Mouse (Mus musculus) lung, embryonic 16.5 days (tissue): Measurements from ENCODE around the gene Grb2. TPM values are rescaled to one million over a fixed set of nuclear protein-coding genes. Genes with fewer than 3 reads are reported as not detected.

Source experiments
- ATAC-seq: fragments of 200-750 bp; cut with Nextera tagmentation; 2 replicates; pipeline ENCODE4 v1.8.0; 2017; ENCODE audit warnings: low read depth, mild to moderate bottlenecking, moderate library complexity
- H3K27ac ChIP-seq: fragments of 300-500 bp; sonication (generic); 2 replicates; pipeline ENCODE4 v1.5.1; 2014; ENCODE audit warnings: mild to moderate bottlenecking, control low read depth, low read length
- H3K27me3 ChIP-seq: fragments of 300-500 bp; sonication (generic); 2 replicates; pipeline ENCODE4 v1.6.1; 2014; ENCODE audit warnings: low read depth, low read length, mixed read lengths; ENCODE audit not compliant: control insufficient read depth, insufficient read depth
- H3K36me3 ChIP-seq: fragments of 300-500 bp; sonication (generic); 2 replicates; pipeline ENCODE4 v1.6.1; 2014; ENCODE audit warnings: low read length; ENCODE audit not compliant: control insufficient read depth, insufficient read depth
- H3K4me1 ChIP-seq: fragments of 300-500 bp; sonication (generic); replicated peaks from 2 replicates; pipeline ENCODE4 v1.6.1; 2014; ENCODE audit warnings: low read length, mixed read lengths; ENCODE audit not compliant: control insufficient read depth, insufficient read depth
- H3K4me2 ChIP-seq: fragments of 300-500 bp; sonication (generic); 2 replicates; pipeline ENCODE4 v1.6.1; 2014; ENCODE audit warnings: low read depth, low read length, control low read depth
- H3K4me3 ChIP-seq: fragments of 300-500 bp; sonication (generic); 2 replicates; pipeline ENCODE4 v1.5.1; 2014; ENCODE audit warnings: mild to moderate bottlenecking, low read length, control low read depth
- H3K9ac ChIP-seq: fragments of 300-500 bp; sonication (generic); 2 replicates; pipeline ENCODE4 v1.6.1; 2014; ENCODE audit warnings: low read length, control low read depth
- H3K9me3 ChIP-seq: fragments of 300-500 bp; sonication (generic); 2 replicates; pipeline ENCODE4 v1.6.1; 2016; ENCODE audit warnings: low read length; ENCODE audit not compliant: control insufficient read depth
- WGBS: fragments of 180-500 bp; shearing (Covaris S2); extraction: QIAGEN DNeasy Blood & Tissue Kit; methylation state at CpG from one replicate; pipeline ENCODE4 v1.1.7; 2014; 5-methylcytosine and 5-hydroxymethylcytosine counted together
- polyA plus RNA-seq: library from polyadenylated mRNA; unstranded; fragments of >200 nt; fragmentation: Nextera tagmentation; extraction: Ambion mirVana; gene quantifications from 2 replicates; pipeline ENCODE4 v1.2.1, GENCODE M21; 2015

Gene Grb2
- polyA plus RNA-seq, 1 experiment from 2014 or later: 82.7 TPM

DNA sequence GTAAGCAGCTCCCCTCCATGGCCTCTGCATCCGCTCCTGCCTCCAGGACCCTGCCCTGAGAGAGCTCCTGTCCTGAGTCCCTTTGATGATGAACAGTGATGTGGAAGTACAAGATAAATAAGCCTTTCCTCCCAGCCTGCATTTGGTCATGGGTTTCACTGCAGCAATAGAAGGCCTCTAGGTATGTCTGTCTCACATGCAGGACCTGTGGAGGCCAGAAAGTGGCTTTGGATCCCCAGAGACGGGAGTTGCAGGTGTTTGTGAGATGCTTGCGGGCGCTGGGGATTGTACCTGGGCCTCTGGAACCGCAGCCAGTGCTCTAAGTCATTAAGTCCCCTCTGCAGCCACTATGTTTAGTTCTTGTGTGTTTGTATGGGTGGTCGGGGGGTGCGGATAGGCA, 88.4 kb downstream of the Grb2 start:
- H3K4me1 ChIP-seq: no peaks in the 10 kb centered on the region
- H3K9me3 ChIP-seq: no peaks in the 10 kb centered on the region
- no peak overlapping the region for H3K9ac ChIP-seq
- no peak overlapping the region for H3K4me3 ChIP-seq
- ATAC-seq: no peak
- 89% methylated on average over 7 of the region's 7 CpGs for WGBS
- H3K36me3 ChIP-seq: peaks cover 9% of the 10 kb centered on the region; the same call in 1 of the 2 replicates
- no peak overlapping the region for H3K27ac ChIP-seq
- H3K27me3 ChIP-seq: no peaks in the 10 kb centered on the region
- no peak overlapping the region for H3K4me2 ChIP-seq

DNA sequence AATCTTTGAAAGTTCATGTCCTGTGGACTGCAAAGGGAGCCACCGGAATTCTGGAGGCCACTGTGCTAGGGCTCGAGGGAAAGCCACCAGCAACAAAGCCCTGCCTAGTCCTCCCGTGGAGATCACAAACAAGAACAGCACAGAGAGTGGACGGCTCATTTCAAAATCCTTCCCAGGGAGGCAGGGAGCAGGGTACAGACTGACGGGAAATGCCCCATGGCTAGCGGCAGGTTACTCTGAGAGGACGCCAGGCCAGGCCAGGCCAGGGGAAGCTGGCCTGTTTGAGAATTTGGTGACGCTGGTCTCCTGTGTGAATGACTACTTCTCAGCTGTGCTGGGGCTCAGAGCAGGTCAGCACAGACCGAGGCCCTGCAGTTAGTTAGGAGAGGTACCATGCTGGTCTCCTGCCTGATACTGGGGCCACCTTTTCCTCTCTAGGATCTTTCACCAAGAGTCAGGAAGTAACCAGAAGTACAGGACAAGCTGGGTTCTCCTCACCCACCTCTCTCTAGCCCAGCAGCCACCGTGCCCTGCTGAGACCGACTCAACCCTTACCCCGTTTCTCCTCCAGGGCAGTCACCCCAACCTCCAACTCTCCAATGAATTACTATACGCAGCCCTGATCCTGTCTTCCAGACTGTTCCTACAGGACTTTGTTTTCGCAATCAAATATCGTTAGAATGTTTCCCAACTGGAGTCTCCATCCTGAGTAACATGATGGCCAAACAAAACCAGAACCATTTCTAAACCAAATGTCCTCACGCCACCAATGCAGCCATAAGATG, 89.5 kb downstream of the Grb2 start:
- no peak for ATAC-seq
- peaks cover under 1% of the 10 kb centered on the region; the same call in 1 of the 2 replicates for H3K4me1 ChIP-seq
- H3K4me2 ChIP-seq: no peak overlapping the region
- H3K4me3 ChIP-seq: no peak overlapping the region
- H3K9ac ChIP-seq: 0 out of 2 replicates have a peak overlapping the region, but pooled peaks have one; percentile 20
- no peaks in the 10 kb centered on the region for H3K27me3 ChIP-seq
- H3K27ac ChIP-seq: no peak overlapping the region
- WGBS: 85% methylated on average over 16 of the region's 16 CpGs
- H3K36me3 ChIP-seq: peaks cover 11% of the 10 kb centered on the region; the same call in 1 of the 2 replicates
- no peaks in the 10 kb centered on the region for H3K9me3 ChIP-seq

DNA sequence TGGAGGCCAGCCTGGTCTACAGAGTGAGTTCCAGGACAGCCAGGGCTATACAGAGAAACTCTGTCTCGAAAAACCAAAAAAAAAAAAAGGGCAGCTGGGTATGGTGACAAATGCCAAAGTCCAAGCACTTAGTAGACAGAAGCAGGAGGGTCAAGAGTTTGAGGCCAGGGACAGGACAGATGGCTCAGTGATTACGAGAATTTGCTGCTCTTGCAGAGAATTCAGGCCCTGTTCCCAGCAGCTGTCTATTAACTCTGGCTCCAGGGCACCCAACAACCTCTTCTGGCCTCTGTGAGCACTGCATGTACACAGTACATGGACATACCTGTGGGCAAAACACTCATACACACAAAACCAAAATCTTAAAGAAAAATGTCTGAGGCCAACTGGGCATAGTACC, 90.4 kb downstream of the Grb2 start:
- H3K27me3 ChIP-seq: no peaks in the 10 kb centered on the region
- peaks cover 9% of the 10 kb centered on the region; the same call in 1 of the 2 replicates for H3K36me3 ChIP-seq
- no peaks in the 10 kb centered on the region for H3K9me3 ChIP-seq
- H3K9ac ChIP-seq: no peak overlapping the region
- no peak overlapping the region for H3K4me3 ChIP-seq
- peaks cover 7% of the 10 kb centered on the region for H3K4me1 ChIP-seq
- 69% methylated on average over 2 of the region's 2 CpGs for WGBS
- H3K27ac ChIP-seq: no peak overlapping the region
- no peak for ATAC-seq
- no peak overlapping the region for H3K4me2 ChIP-seq

DNA sequence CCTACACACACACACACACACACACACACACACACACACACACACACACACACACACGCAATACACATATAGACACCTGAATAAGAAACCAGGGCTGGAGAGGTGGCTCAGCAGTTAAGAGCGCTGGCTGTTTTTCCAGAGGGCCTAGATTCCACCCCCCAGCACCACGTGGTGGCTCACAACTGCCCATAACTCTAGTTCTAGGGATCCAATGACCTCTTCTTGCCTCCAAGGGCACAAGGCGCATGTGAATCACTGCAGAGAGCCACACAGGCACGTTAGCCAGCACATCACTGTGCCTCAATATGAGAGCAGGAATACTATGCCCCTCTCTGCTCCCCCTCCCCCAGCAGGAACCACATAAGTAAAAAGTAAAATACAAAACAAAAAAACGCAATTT, 91.5 kb downstream of the Grb2 start:
- Histone ChIP-seq H3K27ac (no peak overlapping the region), H3K27me3 (no peaks in the 10 kb centered on the region), H3K4me3 (no peak overlapping the region), H3K36me3 (peaks cover 9% of the 10 kb centered on the region; the same call in 1 of the 2 replicates), H3K4me1 (peaks cover 10% of the 10 kb centered on the region), H3K9me3 (no peaks in the 10 kb centered on the region), H3K4me2 (no peak overlapping the region), H3K9ac (no peak overlapping the region)
- WGBS: 80% methylated on average over 6 of the region's 6 CpGs
- no peak for ATAC-seq

DNA sequence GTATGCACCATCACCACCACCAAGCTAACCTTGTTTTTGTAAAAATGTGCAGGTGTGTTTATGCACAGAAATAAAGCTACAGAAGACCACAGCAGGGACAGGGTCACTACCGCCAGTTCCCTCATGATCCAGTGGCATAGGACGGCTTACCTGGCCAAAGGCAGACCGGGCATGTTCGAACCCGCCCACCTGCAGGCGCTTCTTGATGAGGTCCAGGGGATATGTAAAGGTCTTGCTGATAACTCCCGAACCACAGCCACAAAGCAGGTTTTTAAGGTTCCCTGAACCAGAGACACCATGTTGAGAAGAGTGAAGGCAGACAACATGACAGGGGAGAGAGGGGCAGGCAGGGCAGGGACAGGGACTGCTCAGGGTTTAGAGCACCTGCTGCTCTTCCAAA, 92.0 kb downstream of the Grb2 start:
- Histone ChIP-seq H3K4me2 (no peak overlapping the region), H3K27ac (no peak overlapping the region), H3K9ac (no peak overlapping the region), H3K4me3 (no peak overlapping the region), H3K27me3 (no peaks in the 10 kb centered on the region), H3K4me1 (peaks cover 14% of the 10 kb centered on the region), H3K9me3 (no peaks in the 10 kb centered on the region), H3K36me3 (peaks cover 9% of the 10 kb centered on the region; the same call in 1 of the 2 replicates)
- 88% methylated on average over 7 of the region's 7 CpGs for WGBS
- no peak for ATAC-seq

DNA sequence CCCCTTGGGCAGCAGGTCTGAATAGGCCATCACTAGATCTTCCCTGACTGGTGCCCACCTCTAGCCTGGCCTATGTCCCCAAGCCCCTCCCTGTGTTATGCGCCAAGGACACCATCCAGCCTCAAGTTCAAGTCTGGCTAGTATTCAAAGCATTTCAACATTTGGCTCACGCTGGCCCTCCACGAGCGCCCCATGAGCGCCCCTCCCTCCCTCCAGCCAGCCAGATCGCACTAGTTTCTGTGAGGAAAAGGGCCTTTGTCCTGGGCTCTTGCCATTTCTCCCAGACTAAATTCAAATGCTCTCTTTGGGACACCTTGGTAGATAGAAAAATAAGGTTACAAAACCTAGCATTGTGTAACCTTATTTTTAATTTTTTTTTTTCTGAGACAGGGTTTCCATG, 92.5 kb downstream of the Grb2 start:
- H3K9ac ChIP-seq: no peak overlapping the region
- ATAC-seq: no peak
- no peaks in the 10 kb centered on the region for H3K9me3 ChIP-seq
- peaks cover 14% of the 10 kb centered on the region for H3K4me1 ChIP-seq
- no peak overlapping the region for H3K27ac ChIP-seq
- no peaks in the 10 kb centered on the region for H3K27me3 ChIP-seq
- no peak overlapping the region for H3K4me3 ChIP-seq
- no peak overlapping the region for H3K4me2 ChIP-seq
- WGBS: 80% methylated on average over 6 of the region's 6 CpGs
- 0 out of 2 replicates have a peak, but pooled peaks cover 9% of the 10 kb centered on the region for H3K36me3 ChIP-seq

DNA sequence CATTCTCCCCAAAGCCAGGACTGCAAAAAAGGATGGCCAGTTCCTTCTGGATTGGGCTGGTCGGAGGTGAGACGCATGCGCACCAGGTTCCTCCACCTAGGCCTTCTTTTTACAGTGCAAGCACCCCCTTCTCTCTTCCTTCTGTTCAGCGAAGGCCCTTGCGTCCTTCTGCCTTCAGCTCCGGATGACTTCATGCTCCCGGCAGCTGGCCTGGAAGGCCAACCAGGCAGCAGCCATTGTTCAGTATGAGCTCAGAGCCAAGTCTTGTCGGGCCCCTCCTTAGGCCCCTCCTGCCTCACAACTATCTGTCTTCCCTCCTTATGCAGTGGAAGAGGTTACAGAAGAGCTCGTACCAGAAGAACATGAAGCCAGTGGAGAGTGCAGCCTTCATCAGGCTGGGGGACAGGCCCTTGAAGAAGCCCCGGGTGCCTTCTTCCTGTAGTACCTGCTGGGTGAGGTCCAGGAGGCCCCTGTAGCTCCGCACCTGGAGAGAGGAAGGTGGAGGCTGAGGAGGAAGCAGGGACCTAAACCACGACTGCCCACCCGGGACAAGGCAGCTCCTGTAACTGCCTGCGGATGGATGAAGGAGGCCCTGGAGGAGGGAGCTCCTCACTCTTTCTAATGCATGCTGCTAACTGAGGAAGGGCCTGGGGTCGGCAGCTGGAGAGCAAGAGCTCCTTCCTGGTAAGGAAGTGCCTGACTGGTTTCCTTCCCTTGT, 93.1 kb downstream of the Grb2 start:
- Histone ChIP-seq H3K4me3 (no peak overlapping the region), H3K9ac (peak overlapping the region; percentile 18; the same call in 1 of the 2 replicates), H3K4me2 (no peak overlapping the region), H3K9me3 (no peaks in the 10 kb centered on the region), H3K36me3 (0 out of 2 replicates have a peak, but pooled peaks cover 4% of the 10 kb centered on the region), H3K27ac (no peak overlapping the region; the same call in 1 of the 2 replicates), H3K27me3 (no peaks in the 10 kb centered on the region), H3K4me1 (peaks cover 14% of the 10 kb centered on the region)
- no peak for ATAC-seq
- 73% methylated on average over 15 of the region's 15 CpGs for WGBS

DNA sequence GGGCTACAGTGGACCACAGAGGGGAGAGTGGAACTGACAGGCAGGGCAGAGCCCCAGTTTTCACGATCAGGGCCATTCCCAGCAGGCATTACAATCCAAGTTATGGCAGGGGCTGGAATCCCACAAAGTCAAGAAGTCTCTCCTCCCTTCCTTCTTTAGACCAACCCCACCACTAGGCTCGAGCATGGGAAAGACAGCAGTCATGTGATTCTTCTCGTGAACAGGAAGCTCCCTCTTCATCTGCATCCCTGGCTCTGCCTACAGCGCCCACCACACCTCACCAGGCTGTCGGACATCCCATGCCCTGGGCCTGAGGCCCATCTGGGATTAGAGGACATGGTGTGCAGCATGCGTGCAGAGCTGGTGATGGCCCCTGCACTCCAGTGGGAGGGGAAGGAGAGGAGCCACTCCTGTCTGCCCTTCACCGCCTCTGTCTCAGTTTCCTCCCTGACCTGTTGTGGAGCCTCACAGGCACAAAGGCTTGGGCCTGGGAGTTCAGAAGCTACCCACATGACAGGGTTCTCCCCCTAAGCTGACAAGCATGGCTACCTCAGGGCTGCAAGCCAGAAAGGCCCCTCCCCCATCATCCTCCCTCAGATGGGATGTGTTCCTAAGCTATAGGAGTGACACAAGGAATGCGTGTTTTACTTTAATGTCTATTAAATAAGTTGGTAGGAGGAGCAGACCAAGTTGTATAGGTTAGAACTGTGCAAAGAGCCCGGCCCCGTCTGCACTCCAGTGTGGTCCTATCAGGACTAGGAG, 93.9 kb downstream of the Grb2 start:
- H3K36me3 ChIP-seq: 0 out of 2 replicates have a peak, but pooled peaks cover 3% of the 10 kb centered on the region
- H3K4me1 ChIP-seq: peaks cover 14% of the 10 kb centered on the region
- H3K4me2 ChIP-seq: no peak overlapping the region
- no peak overlapping the region for H3K27ac ChIP-seq
- H3K4me3 ChIP-seq: no peak overlapping the region
- WGBS: 79% methylated on average over 10 of the region's 10 CpGs
- no peaks in the 10 kb centered on the region for H3K27me3 ChIP-seq
- no peak overlapping the region for H3K9ac ChIP-seq
- ATAC-seq: no peak
- H3K9me3 ChIP-seq: no peaks in the 10 kb centered on the region
